Mouse (Mus musculus) B cell, adult 2 months (primary cell): Measurements from ENCODE around the gene Mindy4.

Experiments used
- DNase-seq, 2 experiments: peaks; one replicate each; pipeline ENCODE4 v3.0.0; 2022

Gene Mindy4

DNA sequence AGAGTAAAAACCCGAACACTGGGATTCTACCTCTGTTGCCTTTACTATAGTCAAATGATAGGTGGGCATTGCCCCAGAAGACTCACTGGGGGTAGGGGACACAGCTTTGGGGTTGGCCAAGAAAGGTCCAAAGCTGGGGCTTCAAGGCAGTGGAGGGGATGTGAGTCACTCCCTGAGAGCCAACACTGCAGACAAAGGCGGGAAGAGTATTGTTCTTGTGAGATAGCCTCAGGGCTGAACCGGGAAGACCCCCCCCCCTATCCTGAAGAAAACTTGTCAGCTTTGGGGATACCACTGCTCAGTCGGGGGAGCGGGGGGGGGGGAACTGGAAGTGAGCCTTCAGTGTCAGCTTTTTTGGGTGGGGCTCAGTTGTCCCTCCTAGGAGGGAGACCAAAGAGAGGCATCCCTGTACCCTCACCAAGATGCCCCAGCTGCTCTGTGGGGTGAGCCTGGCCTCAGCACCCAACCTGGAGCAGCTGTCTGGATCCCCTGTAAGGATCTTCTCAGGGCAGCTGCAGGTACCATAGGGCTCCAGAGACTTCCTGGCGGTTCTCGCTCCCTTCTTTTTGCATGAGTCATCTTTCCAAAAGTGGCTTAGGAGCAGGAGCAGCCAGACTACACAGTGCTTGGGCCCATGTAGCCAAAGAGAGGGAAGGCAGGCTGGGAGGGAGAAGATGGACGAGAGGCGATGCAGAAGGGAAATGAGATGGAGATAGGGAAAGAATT lies 141.3 kb downstream of the Mindy4 start:
- DNase-seq = no peak

DNA sequence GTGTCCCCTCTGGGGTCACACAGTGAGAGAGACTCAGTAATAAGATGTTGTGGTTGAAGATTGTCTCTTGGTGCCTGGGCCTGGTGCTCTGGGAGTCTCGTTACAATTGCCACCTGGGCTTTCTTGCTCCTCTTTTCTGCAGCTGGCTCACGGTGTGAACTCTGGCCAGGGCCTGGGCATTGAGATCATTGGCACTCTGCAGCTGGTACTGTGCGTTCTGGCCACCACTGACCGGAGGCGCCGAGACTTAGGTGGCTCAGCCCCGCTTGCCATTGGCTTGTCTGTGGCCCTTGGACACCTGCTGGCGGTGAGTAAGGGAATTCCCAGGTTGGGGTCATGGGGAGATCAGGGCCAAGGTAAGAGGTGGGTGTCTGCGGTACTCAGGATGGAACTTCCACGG lies 142.1 kb downstream of the Mindy4 start:
- no peak for DNase-seq

DNA sequence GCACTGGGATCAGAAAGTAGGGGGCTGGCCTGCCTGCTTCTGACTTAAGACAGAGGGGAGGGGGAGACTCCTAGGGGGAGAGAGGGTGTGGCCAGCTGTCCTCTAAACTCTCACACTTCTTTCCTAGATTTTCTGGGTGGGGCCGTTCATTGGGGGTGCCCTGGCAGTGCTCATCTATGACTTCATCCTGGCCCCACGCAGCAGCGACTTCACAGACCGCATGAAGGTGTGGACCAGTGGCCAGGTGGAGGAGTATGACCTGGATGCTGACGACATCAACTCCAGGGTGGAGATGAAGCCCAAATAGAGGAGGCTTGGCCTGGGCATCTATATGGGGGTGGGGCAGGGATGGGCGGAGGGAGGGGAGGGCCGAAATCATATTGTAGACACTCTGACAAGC lies 143.3 kb downstream of the Mindy4 start:
- no peak for DNase-seq

DNA sequence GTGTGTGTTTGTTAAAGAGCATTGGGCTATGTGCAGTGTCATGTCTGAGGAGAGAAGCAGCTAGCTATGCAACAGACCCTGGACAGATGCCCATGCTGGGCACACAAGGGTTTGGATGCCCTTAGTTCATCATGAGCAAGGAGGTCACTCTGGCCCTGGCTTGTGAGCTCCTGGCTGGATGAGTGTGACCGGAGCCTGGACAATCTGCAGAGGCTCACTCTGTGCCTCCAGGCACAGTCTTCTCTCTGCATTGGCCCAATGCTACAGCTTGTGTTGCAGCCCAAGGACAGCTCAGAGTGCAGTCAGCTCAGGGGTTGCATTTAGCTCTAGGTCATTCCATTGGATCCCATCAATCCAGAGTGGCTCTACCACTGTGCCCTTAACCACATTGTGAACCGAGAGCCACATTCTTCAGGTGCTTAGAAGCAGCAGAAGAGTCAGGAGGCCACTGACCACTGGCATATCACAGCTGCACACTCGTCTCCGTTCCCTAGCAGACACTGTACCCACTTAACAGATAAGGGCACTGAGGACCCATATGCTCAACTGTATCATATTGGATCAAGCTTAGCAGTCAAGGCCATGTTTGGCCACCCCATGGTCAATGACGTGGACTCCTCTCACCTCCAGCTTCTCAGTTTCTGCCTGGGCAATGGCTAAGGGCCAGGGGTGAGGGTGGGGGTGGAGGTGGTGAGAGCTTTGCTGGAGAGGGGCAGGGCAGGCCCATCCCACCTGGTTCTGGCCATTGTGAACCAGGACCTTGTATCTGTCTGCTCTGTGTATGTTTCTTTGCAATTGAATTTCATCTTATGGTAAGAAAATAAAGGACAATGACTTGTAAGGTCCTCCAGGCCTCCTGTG lies 144.8 kb downstream of the Mindy4 start:
- no peak for DNase-seq

DNA sequence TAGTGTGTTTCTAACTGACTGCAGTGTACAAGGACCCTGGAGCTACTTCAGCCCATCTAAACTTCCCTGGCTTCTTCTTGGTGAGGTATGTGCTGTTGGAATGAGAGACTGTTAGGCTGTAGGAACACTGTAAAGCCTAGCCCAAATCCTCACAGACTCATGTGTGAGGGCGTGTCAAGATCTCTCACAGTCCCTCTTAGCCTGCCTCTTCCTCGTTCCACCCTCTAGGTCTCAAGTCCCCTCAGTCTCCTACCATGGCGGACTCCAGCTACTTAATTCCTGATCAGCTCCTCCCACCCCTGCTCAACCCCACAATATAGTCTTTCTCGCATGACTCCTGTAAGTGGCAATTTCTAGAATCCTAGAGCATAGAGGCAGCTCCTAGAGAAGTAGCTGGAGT lies 146.0 kb downstream of the Mindy4 start:
- no peak for DNase-seq

DNA sequence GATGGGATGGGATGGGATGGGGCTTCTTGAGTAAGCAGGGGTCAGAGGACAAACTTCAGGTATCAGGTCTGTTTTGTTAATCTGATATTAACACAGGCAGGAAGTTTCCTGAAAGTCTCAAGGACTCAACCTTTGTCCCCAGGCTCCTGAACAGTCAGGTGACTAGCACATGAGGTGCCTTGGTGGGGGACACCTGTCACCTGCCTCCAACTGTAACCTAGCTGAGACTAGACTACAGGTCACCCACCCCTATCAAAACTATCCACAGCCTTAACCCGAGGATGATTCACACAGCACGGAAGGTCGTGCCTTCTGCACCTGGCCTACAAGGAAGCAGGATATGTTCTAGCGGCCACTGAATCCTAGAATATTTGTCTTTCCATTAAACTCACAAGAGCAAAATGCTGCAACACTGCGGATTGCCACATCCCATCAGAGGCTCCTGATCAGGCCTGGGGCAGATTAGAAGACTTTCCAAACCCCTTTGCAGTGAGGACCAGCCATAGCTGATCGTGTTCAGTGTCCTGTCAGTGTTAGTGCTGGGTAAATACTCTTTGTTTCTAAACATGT lies 147.3 kb downstream of the Mindy4 start:
- no peak for DNase-seq

DNA sequence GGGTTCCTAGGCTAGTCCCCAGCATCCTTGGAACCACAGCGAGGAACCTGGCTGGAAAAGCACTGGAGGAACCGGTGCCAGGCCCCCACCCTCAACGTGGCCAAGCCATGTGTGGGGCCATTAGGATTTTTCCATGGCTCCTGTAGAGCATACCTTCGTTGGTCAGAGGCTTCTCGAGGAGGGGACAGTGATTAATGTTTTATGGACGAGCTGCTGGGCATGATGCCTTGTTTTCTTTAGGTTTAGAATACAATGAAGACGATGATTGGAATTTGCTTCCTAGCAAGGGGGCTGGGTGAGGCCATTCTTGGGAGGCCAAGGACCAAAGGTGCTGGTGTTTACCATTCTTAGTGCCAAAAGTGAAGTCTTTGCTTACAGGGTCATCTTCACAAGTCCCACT lies 148.5 kb downstream of the Mindy4 start:
- no peak for DNase-seq

DNA sequence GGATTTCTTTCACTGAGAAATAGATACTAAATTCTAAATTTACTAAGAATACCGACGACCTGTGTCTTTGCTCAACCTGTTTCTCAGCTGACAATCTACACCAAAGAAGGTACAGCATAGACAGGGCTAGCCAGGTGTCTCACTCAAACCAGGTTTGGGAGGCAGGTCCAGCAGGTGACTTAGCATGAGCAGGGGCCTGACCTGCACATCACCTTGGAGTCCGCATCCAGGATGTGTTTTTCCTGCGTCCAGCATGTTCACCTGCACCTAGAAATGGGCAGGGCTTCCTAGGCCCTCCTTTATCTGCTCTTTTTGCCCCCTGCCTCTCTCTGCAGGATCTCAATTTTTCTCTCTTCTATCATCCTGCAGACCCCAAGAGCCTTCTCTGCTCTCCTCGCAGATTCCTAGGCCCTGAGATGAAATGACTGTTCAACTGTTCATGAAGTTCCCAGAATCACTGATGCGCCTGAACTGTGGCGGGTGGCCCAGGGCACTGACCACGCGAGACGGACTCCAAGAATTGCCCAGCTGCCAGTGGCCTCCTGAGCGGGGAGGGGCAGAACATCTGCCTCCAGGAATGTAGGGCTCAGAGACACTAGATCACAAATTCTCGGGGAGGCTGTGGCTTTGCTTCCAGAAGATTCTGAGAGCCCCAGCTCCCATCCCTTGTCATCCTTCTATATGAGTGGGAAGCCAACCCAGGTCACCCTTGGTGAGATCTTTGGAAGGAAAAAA lies 150.7 kb downstream of the Mindy4 start:
- no peak for DNase-seq

DNA sequence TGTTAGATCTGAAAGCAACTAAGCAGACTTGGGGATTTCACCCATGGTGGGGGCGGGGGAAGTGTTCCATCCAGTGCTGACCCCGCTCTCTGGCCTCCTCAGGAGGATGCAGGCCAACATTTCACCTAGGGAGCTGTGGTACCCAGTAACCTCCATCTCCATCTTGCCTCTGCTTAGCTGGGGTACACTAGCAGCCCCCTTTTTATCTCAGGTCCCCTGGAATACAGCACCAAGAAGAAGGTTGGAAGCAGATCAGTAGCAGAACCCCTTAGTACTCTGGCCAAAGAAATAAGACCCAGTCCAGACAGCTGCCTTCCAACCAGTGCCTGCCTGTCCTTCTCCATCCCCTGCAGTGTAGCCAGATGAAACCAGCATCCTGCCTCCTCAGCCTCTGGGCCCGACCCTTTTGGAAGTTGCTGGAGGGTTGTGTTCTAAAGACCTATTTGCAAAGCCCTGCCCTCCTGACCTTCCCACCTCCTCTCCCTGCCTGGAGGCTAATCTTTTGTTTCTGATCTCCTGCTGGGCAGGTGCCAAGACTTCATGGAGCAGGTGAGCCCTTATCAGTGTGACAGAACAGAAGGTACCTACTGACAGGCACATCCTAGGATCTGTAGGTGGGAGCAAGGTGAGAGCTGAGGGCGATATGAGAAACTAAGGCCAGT lies 151.4 kb downstream of the Mindy4 start:
- no peak for DNase-seq

DNA sequence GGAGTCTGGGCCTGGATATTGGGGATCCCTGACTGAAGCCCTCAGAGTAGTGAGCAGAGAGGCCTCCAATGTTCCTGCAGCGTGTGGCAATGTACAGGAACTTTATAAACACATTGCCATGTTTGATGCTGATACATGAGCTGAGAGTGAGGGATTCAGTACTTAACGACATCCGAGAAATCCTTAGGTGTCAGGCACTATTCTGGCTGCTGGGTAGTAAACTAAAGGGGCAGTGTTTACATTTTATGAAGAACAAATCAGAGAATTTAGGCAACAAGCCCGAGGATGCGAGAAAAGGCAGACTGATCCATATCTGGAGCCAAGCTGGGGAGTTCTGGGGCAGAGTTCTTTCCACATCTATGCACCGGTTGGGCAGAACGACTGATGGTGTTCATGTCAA lies 152.4 kb downstream of the Mindy4 start:
- DNase-seq = no peak

DNA sequence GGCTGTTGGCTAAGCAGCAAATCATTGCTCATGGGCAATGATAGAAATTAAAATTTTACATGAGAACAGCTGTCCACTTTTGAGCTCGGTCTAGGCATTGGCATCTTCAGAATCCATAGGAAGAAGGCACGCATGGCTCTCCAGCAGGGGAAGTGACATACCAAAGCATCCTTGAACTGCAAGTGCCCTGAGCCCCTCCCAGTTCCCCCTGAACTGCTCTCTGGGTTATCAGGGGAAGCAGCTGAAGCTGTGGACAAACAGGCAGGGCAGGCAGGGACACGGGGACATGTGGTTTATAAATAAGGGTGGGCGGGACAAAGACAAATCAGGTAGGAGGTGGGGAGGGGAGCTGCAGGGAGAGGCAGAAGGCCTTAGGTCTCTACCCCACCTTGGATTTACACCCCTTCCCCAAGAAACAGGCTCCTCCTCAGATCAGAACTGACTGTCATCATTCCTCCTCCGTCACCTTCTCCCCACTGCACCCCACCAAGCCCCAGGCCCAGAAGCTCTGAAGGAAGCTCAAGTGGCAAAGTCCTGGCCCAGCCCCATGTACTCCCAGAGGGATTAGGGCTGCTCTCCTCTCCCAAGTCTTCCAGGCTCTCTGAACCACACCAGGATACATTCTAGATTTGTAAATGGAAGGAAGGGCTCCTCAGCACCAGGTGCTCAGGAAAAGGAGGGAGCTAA lies 153.0 kb downstream of the Mindy4 start:
- DNase-seq = no peak

DNA sequence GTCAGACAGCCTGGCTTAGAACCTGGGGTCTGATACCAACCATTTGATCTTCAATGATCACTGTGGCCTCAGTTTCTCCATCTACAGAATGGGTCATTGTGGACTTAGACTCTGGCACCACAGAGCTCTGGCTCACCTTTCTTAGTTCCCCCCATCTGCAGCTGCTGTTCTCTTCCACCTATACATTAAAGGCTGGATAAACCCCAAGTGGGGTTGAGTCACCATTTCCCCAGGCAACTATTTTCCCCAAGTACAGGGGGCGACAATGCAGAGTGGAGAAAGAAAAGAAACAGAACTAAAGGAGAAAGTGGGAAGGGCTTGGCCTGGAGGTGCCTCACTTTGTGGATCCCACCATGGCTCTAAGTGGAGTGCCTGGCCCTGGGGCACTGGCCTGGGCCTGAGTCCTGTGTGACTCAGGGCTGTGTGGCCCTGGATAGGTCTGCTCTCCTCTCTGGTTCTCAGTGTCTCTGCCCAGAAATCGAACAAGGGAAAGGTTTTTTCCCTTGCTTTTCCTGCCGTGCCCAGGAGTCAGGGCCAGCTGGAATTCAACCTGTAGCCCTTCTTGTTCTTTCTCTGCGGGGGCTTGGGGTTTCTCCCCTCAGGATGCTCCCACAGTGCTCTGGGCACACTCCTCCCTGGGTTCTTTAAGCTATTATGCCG lies 153.9 kb downstream of the Mindy4 start:
- no peak for DNase-seq

DNA sequence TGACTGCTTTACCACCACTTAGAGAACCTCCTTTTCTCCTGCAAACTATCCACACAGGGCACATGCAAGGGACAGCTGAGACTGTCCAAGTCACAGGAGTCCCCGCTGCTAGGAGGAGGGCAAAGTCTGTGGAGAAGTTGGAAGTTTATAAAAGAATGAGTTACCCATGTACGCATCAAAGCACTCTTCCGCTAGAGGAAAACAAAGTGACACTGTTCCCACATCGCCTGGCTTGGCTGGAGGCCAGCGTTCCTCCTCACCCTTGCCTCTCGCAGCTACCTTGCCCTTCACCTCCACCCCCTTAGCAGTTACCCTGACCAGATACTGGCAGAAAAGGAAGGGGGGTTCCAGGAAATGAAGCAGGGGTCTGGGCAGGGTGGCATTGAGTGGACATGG lies 154.5 kb downstream of the Mindy4 start:
- DNase-seq = no peak

DNA sequence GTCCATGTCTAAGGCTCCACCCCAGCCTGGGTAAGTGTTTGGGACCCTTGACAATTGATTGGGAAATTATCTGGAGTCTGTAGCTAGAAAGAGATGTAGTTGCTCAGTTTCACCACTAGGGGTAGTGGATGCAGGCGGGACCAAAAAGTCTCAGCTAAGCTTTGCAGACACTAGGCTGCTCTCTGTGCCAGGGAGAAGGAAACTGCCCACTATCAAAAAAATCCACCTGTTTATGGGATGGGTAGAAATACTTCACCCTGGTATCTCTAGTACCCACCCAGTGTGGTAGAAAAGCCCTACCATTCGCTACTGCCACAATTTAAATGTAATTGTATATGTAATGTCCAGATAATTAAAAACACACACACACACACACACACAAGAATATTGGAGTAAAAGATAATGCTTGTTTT lies 155.6 kb downstream of the Mindy4 start:
- peak; percentile 7 to 9 for DNase-seq

DNA sequence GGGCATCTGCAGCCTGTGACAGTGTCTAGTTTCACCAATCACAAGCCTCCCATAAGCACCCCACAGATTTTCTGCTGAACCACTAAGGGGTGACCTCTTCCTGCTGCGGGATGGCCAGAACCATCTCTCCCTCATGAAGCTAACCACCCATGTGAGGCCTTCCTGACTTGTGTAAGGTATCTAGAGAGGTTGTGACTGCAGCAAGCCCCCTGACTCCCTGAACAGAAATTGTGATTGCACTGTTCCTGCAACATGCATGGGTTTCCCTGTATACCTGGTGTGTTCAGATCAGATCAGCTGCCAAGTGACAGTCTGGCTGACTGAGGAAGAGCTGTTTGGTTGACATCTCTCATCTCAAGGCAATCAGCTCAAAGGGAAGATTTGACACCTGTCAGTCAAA lies 159.5 kb downstream of the Mindy4 start:
- DNase-seq = no peak

DNA sequence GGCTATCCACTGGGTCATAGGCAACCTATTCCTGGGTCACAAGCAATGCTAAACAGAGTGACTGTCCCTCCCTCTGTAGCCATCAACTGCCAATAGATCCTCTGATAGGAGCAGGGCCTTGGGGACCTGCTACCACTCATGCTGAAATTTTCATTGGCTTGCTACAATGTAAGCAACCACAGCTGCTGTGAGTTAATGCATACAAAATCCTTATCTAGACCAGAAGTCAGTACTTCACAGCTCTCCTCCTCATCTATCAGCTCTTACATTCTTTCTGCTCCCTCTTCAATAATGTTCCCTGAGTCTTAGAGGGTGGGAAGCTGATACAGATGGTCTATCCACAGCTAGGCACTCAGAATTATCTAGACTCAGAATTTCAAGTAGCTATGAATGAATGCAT lies 163.9 kb downstream of the Mindy4 start:
- no peak for DNase-seq
